Mouse (Mus musculus): Measurements from ENCODE around the gene Lrrc45. TPM values are rescaled to one million over a fixed set of nuclear protein-coding genes. Genes with fewer than 3 reads are reported as not detected.

The Lrrc45 gene
- polyA plus RNA-seq, 1 experiment from 2014 or later = 23.2 TPM

GRCm38 (mm10) chr11:120720450-120720849 is 6.7 kb downstream of the Lrrc45 start:
- Histone ChIP-seq H3K4me1 (ENCODE audit: control insufficient read depth, insufficient read depth, low read length) (peaks cover 9% of the 10 kb centered on the region), H3K4me3 (ENCODE audit: low read depth, low read length) (peak overlapping the region; percentile 62), H3K4me2 (peak overlapping the region; percentile 97), H3K27ac (ENCODE audit: low read depth, low read length) (no peak overlapping the region), H3K9ac (ENCODE audit: low read depth, low read length) (0 out of 2 replicates have a peak overlapping the region, but pooled peaks have one; percentile 30), H3K9me3 (replicated peaks; ENCODE audit: control insufficient read depth, low read length) (no peaks in the 10 kb centered on the region), H3K27me3 (ENCODE audit: control insufficient read depth, insufficient read depth, low read length) (peaks cover 33% of the 10 kb centered on the region), H3K36me3 (ENCODE audit: control insufficient read depth, insufficient read depth, low read length) (0 out of 2 replicates have a peak, but pooled peaks cover 9% of the 10 kb centered on the region)
- WGBS (ENCODE audit: insufficient replicate concordance) = 10% methylated on average over 17 of the region's 17 CpGs
- no peak; the same call in 1 of the 2 replicates for ATAC-seq (replicated peaks; ENCODE audit: insufficient number of reproducible peaks, low FRiP score, low TSS enrichment)

GRCm38 (mm10) chr11:120721124-120722066 is 7.7 kb downstream of the Lrrc45 start, which contains the start of gene Rac3:
Rac3 (plus strand) TSS chr11:120721470.
- Histone ChIP-seq H3K4me1 (ENCODE audit: control insufficient read depth, insufficient read depth, low read length) (peaks cover 9% of the 10 kb centered on the region), H3K9me3 (replicated peaks; ENCODE audit: control insufficient read depth, low read length) (no peaks in the 10 kb centered on the region), H3K27ac (ENCODE audit: low read depth, low read length) (no peak within 1 kb of the TSS), H3K4me2 (peak within 1 kb of the TSS; percentile 97), H3K36me3 (ENCODE audit: control insufficient read depth, insufficient read depth, low read length) (0 out of 2 replicates have a peak, but pooled peaks cover 5% of the 10 kb centered on the region), H3K4me3 (ENCODE audit: low read depth, low read length) (peak within 1 kb of the TSS; percentile 62), H3K27me3 (ENCODE audit: control insufficient read depth, insufficient read depth, low read length) (peaks cover 34% of the 10 kb centered on the region), H3K9ac (ENCODE audit: low read depth, low read length) (peak within 1 kb of the TSS; percentile 70)
- WGBS (ENCODE audit: insufficient replicate concordance) = under 1% methylated on average over 77 of the region's 90 CpGs
- peak; percentile 56 for ATAC-seq (replicated peaks; ENCODE audit: insufficient number of reproducible peaks, low FRiP score, low TSS enrichment)

- WGBS (ENCODE audit: insufficient replicate concordance) = 16% methylated on average over 21 of the region's 21 CpGs
- Histone ChIP-seq H3K4me2 (peak overlapping the region; percentile 97), H3K9me3 (replicated peaks; ENCODE audit: control insufficient read depth, low read length) (no peaks in the 10 kb centered on the region), H3K36me3 (ENCODE audit: control insufficient read depth, insufficient read depth, low read length) (0 out of 2 replicates have a peak, but pooled peaks cover 5% of the 10 kb centered on the region), H3K9ac (ENCODE audit: low read depth, low read length) (peak overlapping the region; percentile 70; the same call in 1 of the 2 replicates), H3K4me1 (ENCODE audit: control insufficient read depth, insufficient read depth, low read length) (peaks cover 9% of the 10 kb centered on the region), H3K4me3 (ENCODE audit: low read depth, low read length) (peak overlapping the region; percentile 62), H3K27ac (ENCODE audit: low read depth, low read length) (no peak overlapping the region), H3K27me3 (ENCODE audit: control insufficient read depth, insufficient read depth, low read length) (peaks cover 34% of the 10 kb centered on the region)
- no peak for ATAC-seq (replicated peaks; ENCODE audit: insufficient number of reproducible peaks, low FRiP score, low TSS enrichment)
Observed at GRCm38 (mm10) chr11:120722067-120722630, 8.4 kb downstream of the Lrrc45 start.

GRCm38 (mm10) chr11:120722761-120723382 is 9.1 kb downstream of the Lrrc45 start:
- Histone ChIP-seq H3K36me3 (ENCODE audit: control insufficient read depth, insufficient read depth, low read length) (0 out of 2 replicates have a peak, but pooled peaks cover 2% of the 10 kb centered on the region), H3K4me2 (no peak overlapping the region), H3K27me3 (ENCODE audit: control insufficient read depth, insufficient read depth, low read length) (peaks cover 34% of the 10 kb centered on the region), H3K9me3 (replicated peaks; ENCODE audit: control insufficient read depth, low read length) (no peaks in the 10 kb centered on the region), H3K4me3 (ENCODE audit: low read depth, low read length) (no peak overlapping the region), H3K27ac (ENCODE audit: low read depth, low read length) (no peak overlapping the region), H3K9ac (ENCODE audit: low read depth, low read length) (no peak overlapping the region), H3K4me1 (ENCODE audit: control insufficient read depth, insufficient read depth, low read length) (peaks cover 9% of the 10 kb centered on the region)
- ATAC-seq (replicated peaks; ENCODE audit: insufficient number of reproducible peaks, low FRiP score, low TSS enrichment) = no peak
- 87% methylated on average over 11 of the region's 11 CpGs for WGBS (ENCODE audit: insufficient replicate concordance)

- no peak for ATAC-seq (replicated peaks; ENCODE audit: insufficient number of reproducible peaks, low FRiP score, low TSS enrichment)
- Histone ChIP-seq H3K4me1 (ENCODE audit: control insufficient read depth, insufficient read depth, low read length) (peaks cover 9% of the 10 kb centered on the region), H3K9me3 (replicated peaks; ENCODE audit: control insufficient read depth, low read length) (no peaks in the 10 kb centered on the region), H3K9ac (ENCODE audit: low read depth, low read length) (no peak overlapping the region), H3K27ac (ENCODE audit: low read depth, low read length) (no peak overlapping the region), H3K4me2 (no peak overlapping the region), H3K27me3 (ENCODE audit: control insufficient read depth, insufficient read depth, low read length) (peaks cover 39% of the 10 kb centered on the region), H3K36me3 (ENCODE audit: control insufficient read depth, insufficient read depth, low read length) (0 out of 2 replicates have a peak, but pooled peaks cover 2% of the 10 kb centered on the region), H3K4me3 (ENCODE audit: low read depth, low read length) (no peak overlapping the region)
- 88% methylated on average over 7 of the region's 7 CpGs for WGBS (ENCODE audit: insufficient replicate concordance)
Observed at GRCm38 (mm10) chr11:120723509-120723908, 9.8 kb downstream of the Lrrc45 start.

GRCm38 (mm10) chr11:120726243-120727168 is 12.8 kb downstream of the Lrrc45 start:
- H3K4me3 ChIP-seq (ENCODE audit: low read depth, low read length) = peak overlapping the region; percentile 62
- peaks cover 4% of the 10 kb centered on the region; the same call in 1 of the 2 replicates for H3K4me1 ChIP-seq (ENCODE audit: control insufficient read depth, insufficient read depth, low read length)
- WGBS (ENCODE audit: insufficient replicate concordance) = 19% methylated on average over 36 of the region's 36 CpGs
- H3K27me3 ChIP-seq (ENCODE audit: control insufficient read depth, insufficient read depth, low read length) = peaks cover 46% of the 10 kb centered on the region
- H3K4me2 ChIP-seq = peak overlapping the region; percentile 93
- ATAC-seq (replicated peaks; ENCODE audit: insufficient number of reproducible peaks, low FRiP score, low TSS enrichment) = peak; percentile 8; the same call in 1 of the 2 replicates
- H3K36me3 ChIP-seq (ENCODE audit: control insufficient read depth, insufficient read depth, low read length) = no peaks in the 10 kb centered on the region
- H3K9me3 ChIP-seq (replicated peaks; ENCODE audit: control insufficient read depth, low read length) = no peaks in the 10 kb centered on the region
- H3K27ac ChIP-seq (ENCODE audit: low read depth, low read length) = no peak overlapping the region
- H3K9ac ChIP-seq (ENCODE audit: low read depth, low read length) = peak overlapping the region; percentile 59

GRCm38 (mm10) chr11:120727169-120727527 is 13.4 kb downstream of the Lrrc45 start, which contains the start of gene Dcxr:
Dcxr (minus strand) TSS chr11:120727281.
- peak; percentile 86 for ATAC-seq (replicated peaks; ENCODE audit: insufficient number of reproducible peaks, low FRiP score, low TSS enrichment)
- Histone ChIP-seq H3K36me3 (ENCODE audit: control insufficient read depth, insufficient read depth, low read length) (no peaks in the 10 kb centered on the region), H3K9me3 (replicated peaks; ENCODE audit: control insufficient read depth, low read length) (no peaks in the 10 kb centered on the region), H3K4me3 (ENCODE audit: low read depth, low read length) (peak within 1 kb of the TSS; percentile 62), H3K27me3 (ENCODE audit: control insufficient read depth, insufficient read depth, low read length) (peaks cover 40% of the 10 kb centered on the region), H3K4me2 (peak within 1 kb of the TSS; percentile 93), H3K27ac (ENCODE audit: low read depth, low read length) (no peak within 1 kb of the TSS), H3K9ac (ENCODE audit: low read depth, low read length) (peak within 1 kb of the TSS; percentile 59), H3K4me1 (ENCODE audit: control insufficient read depth, insufficient read depth, low read length) (no peaks in the 10 kb centered on the region)
- WGBS (ENCODE audit: insufficient replicate concordance) = under 1% methylated on average over 14 of the region's 14 CpGs
